Mouse (Mus musculus): ENCODE measurements around the gene Atp6v0b.

DNA sequence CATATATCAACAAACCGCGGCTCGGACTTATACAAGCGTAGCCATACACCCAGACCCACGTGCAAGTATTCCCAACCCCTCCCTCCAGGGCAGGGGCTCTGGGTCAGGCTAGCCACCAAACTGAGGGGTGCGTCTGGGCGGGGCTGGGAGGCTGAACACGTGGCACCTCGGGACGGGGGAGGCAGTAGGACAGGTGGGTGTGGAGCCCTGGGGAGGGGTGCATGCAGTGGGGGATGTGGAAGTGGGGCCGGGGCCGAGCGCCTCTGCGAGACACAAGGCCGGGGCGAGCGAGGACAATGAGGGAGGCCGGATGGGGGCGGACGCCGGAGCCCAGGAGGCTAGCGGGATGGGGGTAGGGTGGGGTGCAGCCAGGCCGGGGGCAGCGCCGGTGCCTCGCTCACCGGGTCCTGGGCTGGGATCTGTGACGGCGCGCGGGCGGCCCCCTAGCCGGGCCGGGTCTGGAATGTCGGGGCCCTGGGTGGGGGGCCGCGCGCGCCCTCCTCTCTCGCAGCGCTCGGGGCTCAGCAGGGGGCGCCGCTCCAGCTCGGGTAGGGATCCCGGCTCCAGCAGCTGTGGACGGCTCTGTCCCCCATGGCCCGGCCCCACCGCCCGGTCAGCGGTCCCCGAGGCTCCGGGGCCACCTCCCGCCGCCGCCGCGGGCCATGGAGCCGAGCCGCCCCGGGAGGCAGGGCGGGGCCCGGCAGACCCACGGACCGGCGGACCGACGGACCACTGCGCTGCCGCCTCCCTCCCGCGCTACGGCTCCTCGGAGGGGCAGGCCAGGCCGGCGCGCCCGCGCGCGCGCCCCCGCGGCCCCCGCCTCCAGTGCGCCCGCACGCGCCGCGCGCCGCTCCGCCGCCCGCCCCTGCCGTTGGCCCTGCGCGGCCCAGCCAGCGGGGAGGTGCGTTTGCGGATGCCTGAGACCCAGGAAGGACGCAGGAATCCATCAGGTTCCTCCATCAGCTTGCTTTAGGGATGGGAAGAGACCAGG lies 4.1 kb downstream of the Atp6v0b start, which contains the start of gene B4galt2:
- TF ChIP-seq CTCF (conservative IDR thresholded peaks at IDR 0.05; ENCODE audit: insufficient read depth, insufficient read length, low read depth, low read length), result no peak
- TF ChIP-seq POLR2A (IDR thresholded peaks at IDR 0.05; ENCODE audit: low read depth, low read length), result no peak

Data from kidney, adult 2 months (tissue).